Mouse (Mus musculus) heart, embryonic 11.5 days (tissue): ENCODE results near the gene Acbd4. TPM values are rescaled to one million over a fixed set of nuclear protein-coding genes. Genes with fewer than 3 reads are reported as not detected.
A peak's percentile ranks its signal among the peaks of the same experiment; 100 is the strongest.

Source experiments
- ATAC-seq: fragments of 200-750 bp; cut with Nextera tagmentation; replicated peaks from 2 replicates; pipeline ENCODE4 v1.8.0; 2017; ENCODE audit warnings: moderate library complexity; ENCODE audit not compliant: insufficient number of reproducible peaks, low FRiP score, low TSS enrichment
- H3K27ac ChIP-seq: fragments of 300-500 bp; sonication (generic); 2 replicates; pipeline ENCODE4 v1.5.1; 2014; ENCODE audit warnings: mild to moderate bottlenecking, low read depth, low read length
- H3K27me3 ChIP-seq: fragments of 300-500 bp; sonication (generic); 2 replicates; pipeline ENCODE4 v1.6.1; 2014; ENCODE audit warnings: mild to moderate bottlenecking, low read length, mixed read lengths; ENCODE audit not compliant: control insufficient read depth, insufficient read depth
- H3K36me3 ChIP-seq: fragments of 300-500 bp; sonication (generic); 2 replicates; pipeline ENCODE4 v1.6.1; 2014; ENCODE audit warnings: mild to moderate bottlenecking, low read length, moderate library complexity, mixed read lengths; ENCODE audit not compliant: control insufficient read depth, insufficient read depth
- H3K4me1 ChIP-seq: fragments of 300-500 bp; sonication (generic); 2 replicates; pipeline ENCODE4 v1.6.1; 2014; ENCODE audit warnings: low read length; ENCODE audit not compliant: control insufficient read depth, insufficient read depth
- H3K4me2 ChIP-seq: fragments of 300-500 bp; sonication (generic); 2 replicates; pipeline ENCODE4 v1.6.1; 2014; ENCODE audit warnings: mild to moderate bottlenecking, moderate library complexity
- H3K4me3 ChIP-seq: fragments of 300-500 bp; sonication (generic); 2 replicates; pipeline ENCODE4 v1.5.1; 2014; ENCODE audit warnings: low read depth, low read length
- H3K9ac ChIP-seq: fragments of 300-500 bp; sonication (generic); 2 replicates; pipeline ENCODE4 v1.6.1; 2014; ENCODE audit warnings: mild to moderate bottlenecking, low read depth, low read length, moderate library complexity
- H3K9me3 ChIP-seq: fragments of 300-500 bp; sonication (generic); replicated peaks from 2 replicates; pipeline ENCODE4 v1.6.1; 2016; ENCODE audit warnings: low read length; ENCODE audit not compliant: control insufficient read depth
- WGBS: fragments of 180-500 bp; shearing (Covaris S2); extraction: QIAGEN DNeasy Blood & Tissue Kit; methylation state at CpG from one replicate; pipeline ENCODE4 v1.1.7; 2014; ENCODE audit not compliant: insufficient replicate concordance; 5-methylcytosine and 5-hydroxymethylcytosine counted together
- polyA plus RNA-seq: library from polyadenylated mRNA; unstranded; fragments of >200 nt; fragmentation: Nextera tagmentation; extraction: Ambion mirVana; gene quantifications from 2 replicates; pipeline ENCODE4 v1.2.1, GENCODE M21; 2014

The Acbd4 gene
- polyA plus RNA-seq, 1 experiment from 2014 or later: 11.2 TPM

DNA sequence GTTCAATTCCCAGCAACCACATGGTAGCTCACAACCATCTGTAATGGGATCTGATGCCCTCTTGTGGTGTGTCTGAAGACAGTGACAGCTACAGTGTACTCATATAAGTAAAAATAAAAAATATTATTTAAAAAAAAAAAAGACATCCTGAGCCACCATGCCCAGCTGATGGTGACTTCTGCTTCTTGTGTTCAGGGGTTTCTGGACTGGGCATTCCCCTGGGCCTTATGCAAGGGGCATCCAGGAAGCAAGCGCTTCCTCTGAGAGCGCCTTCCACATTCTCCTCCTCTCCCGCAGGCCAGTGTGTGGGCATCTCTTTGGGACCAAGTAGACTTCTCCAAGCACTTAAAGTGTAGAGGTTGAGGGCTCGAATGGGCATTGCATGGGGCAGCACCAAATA is 44.9 kb downstream of the Acbd4 start:
- no peaks in the 10 kb centered on the region for H3K9me3 ChIP-seq
- WGBS: 89% methylated on average over 4 of the region's 4 CpGs
- no peak overlapping the region for H3K27ac ChIP-seq
- no peak overlapping the region for H3K4me2 ChIP-seq
- H3K9ac ChIP-seq: no peak overlapping the region
- H3K27me3 ChIP-seq: no peaks in the 10 kb centered on the region
- H3K36me3 ChIP-seq: no peaks in the 10 kb centered on the region
- H3K4me1 ChIP-seq: peaks cover 30% of the 10 kb centered on the region
- H3K4me3 ChIP-seq: no peak overlapping the region
- no peak for ATAC-seq

GRCm38 (mm10) chr11:103147766-103148165 is 46.3 kb downstream of the Acbd4 start:
- no peaks in the 10 kb centered on the region for H3K9me3 ChIP-seq
- no peaks in the 10 kb centered on the region for H3K27me3 ChIP-seq
- whole genome bisulfite sequencing: 70% methylated on average over 4 of the region's 4 CpGs
- H3K36me3 ChIP-seq: no peaks in the 10 kb centered on the region
- H3K4me1 ChIP-seq: peaks cover 16% of the 10 kb centered on the region
- no peak overlapping the region for H3K4me2 ChIP-seq
- H3K27ac ChIP-seq: no peak overlapping the region
- no peak for ATAC-seq
- H3K9ac ChIP-seq: no peak overlapping the region
- H3K4me3 ChIP-seq: no peak overlapping the region

DNA sequence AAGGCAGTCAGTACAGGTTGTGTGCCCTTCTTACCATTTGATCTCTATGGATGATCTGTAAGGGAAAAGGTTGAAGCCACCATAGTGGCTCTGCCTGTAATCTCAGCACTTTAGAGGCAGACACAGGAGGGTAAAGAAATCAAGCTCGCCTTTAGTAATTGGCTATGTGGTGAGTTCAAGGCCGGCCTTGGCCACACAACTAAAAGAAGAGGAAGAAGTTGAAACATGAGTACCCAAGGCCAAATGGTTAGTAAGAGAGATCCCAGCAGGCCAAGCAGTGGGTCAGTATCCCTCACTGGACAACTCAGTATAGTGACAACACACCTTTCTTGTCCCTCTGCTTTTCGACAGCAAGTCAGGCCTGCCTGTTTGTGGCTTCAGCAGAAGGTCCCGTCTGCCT is 48.3 kb downstream of the Acbd4 start:
- Histone ChIP-seq H3K4me3 (no peak overlapping the region), H3K36me3 (no peaks in the 10 kb centered on the region), H3K27me3 (no peaks in the 10 kb centered on the region), H3K9me3 (no peaks in the 10 kb centered on the region), H3K4me2 (no peak overlapping the region), H3K9ac (no peak overlapping the region), H3K27ac (no peak overlapping the region), H3K4me1 (peaks cover 5% of the 10 kb centered on the region)
- WGBS: 83% methylated on average over 4 of the region's 4 CpGs
- no peak for ATAC-seq

GRCm38 (mm10) chr11:103158621-103159478 is 57.4 kb downstream of the Acbd4 start:
- 1% methylated on average over 25 of the region's 25 CpGs for WGBS
- H3K4me1 ChIP-seq: no peaks in the 10 kb centered on the region
- ATAC-seq: peak; percentile 90
- H3K4me2 ChIP-seq: peak overlapping the region; percentile 83
- H3K27ac ChIP-seq: 0 out of 2 replicates have a peak overlapping the region, but pooled peaks have one; percentile 29
- peak overlapping the region; percentile 47 for H3K4me3 ChIP-seq
- no peaks in the 10 kb centered on the region for H3K27me3 ChIP-seq
- H3K9me3 ChIP-seq: no peaks in the 10 kb centered on the region; the same call in 1 of the 2 replicates
- H3K9ac ChIP-seq: peak overlapping the region; percentile 68; the same call in 1 of the 2 replicates
- H3K36me3 ChIP-seq: no peaks in the 10 kb centered on the region

DNA sequence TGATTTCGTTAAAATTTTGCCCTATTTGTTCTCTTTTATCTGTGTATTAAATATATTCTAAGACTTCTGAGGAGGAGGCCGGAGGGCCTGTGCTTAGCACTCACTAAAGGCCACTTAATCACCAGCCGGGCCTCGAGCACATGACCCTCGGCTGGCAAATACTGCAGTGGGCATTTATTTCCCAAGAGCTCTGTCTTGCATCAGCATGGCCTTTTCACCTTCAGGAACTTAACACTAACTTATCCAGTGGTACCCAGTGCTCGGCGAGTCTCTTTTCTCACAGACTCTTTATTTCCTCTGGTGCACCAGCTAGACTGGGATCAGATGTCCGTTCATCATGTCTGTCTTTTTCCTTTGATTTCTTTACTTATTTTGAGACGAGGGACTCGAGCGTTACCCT is 59.3 kb downstream of the Acbd4 start:
- Histone ChIP-seq H3K27me3 (no peaks in the 10 kb centered on the region), H3K4me1 (no peaks in the 10 kb centered on the region), H3K9me3 (no peaks in the 10 kb centered on the region; the same call in 1 of the 2 replicates), H3K36me3 (no peaks in the 10 kb centered on the region), H3K4me2 (no peak overlapping the region), H3K4me3 (no peak overlapping the region), H3K9ac (no peak overlapping the region), H3K27ac (no peak overlapping the region)
- 90% methylated on average over 11 of the region's 11 CpGs for WGBS
- no peak for ATAC-seq

- WGBS: 67% methylated on average over 7 of the region's 7 CpGs
- no peaks in the 10 kb centered on the region for H3K4me1 ChIP-seq
These were observed 60.0 kb downstream of the Acbd4 start for GRCm38 (mm10) chr11:103161449-103161848.

More at GRCm38 (mm10) chr11:103161449-103161848, 60.0 kb downstream of the Acbd4 start:
- Histone ChIP-seq H3K36me3 (no peaks in the 10 kb centered on the region), H3K9me3 (no peaks in the 10 kb centered on the region), H3K9ac (no peak overlapping the region), H3K4me2 (no peak overlapping the region), H3K27me3 (no peaks in the 10 kb centered on the region; the same call in 1 of the 2 replicates), H3K27ac (no peak overlapping the region), H3K4me3 (no peak overlapping the region)
- ATAC-seq: no peak

Other genes with a start within 250 kb of the Acbd4 start
- gene Eftud2, start 220.7 kb upstream of the Acbd4 start, polyA plus RNA-seq: 136 and 149 TPM in 2 replicates
- gene Ccdc103, start 220.5 kb upstream of the Acbd4 start, polyA plus RNA-seq: 0.42 and 0.56 TPM in 2 replicates
- not detected in 2 replicates for gene Fam187a, start 216.5 kb upstream of the Acbd4 start, polyA plus RNA-seq
- 0.18 and 0.20 TPM in 2 replicates for gene Gfap, start 200.8 kb upstream of the Acbd4 start, polyA plus RNA-seq
- gene Kif18b, start 176.6 kb upstream of the Acbd4 start, polyA plus RNA-seq: 5.6 and 5.9 TPM in 2 replicates
- gene C1ql1, start 155.0 kb upstream of the Acbd4 start, polyA plus RNA-seq: 0.76 and 1.0 TPM in 2 replicates
- 49.4 and 53.4 TPM in 2 replicates for gene Nmt1, start 73.5 kb upstream of the Acbd4 start, polyA plus RNA-seq
- gene Dcakd, start 73.3 kb upstream of the Acbd4 start, polyA plus RNA-seq: 135 and 141 TPM in 2 replicates
- 3.0 and 3.5 TPM in 2 replicates for gene Plcd3, start within 50 bp of the Acbd4 start, polyA plus RNA-seq
- gene Hexim1, start 14.5 kb downstream of the Acbd4 start, polyA plus RNA-seq: 4.2 and 4.4 TPM in 2 replicates
- 3.5 and 5.6 TPM in 2 replicates for gene Hexim2, start 30.7 kb downstream of the Acbd4 start, polyA plus RNA-seq
- gene Fmnl1, start 69.4 kb downstream of the Acbd4 start, polyA plus RNA-seq: 0.79 and 1.1 TPM in 2 replicates
- gene 1700023F06Rik, start 106.9 kb downstream of the Acbd4 start, polyA plus RNA-seq: not detected in 2 replicates
- not detected in 2 replicates for gene Spata32, start 116.8 kb downstream of the Acbd4 start, polyA plus RNA-seq
- 1.4 and 1.7 TPM in 2 replicates for gene Map3k14, start 165.8 kb downstream of the Acbd4 start, polyA plus RNA-seq